Mouse (Mus musculus): ENCODE measurements around the gene N4bp1. TPM values are rescaled to one million over a fixed set of nuclear protein-coding genes. Genes with fewer than 3 reads are reported as not detected.

The N4bp1 gene
- 7.2 and 9.6 TPM in 2 replicates for polyA plus RNA-seq (2014; fragmentation: Nextera tagmentation; extraction: Ambion mirVana)

GRCm38 (mm10) chr8:86884489-86885463 lies at the start of gene N4bp1:
N4bp1 (minus strand) TSS chr8:86885258.
- WGBS (ENCODE audit: insufficient replicate concordance) = under 1% methylated on average over 98 of the region's 119 CpGs
- ATAC-seq (replicated peaks; ENCODE audit: insufficient number of reproducible peaks, low FRiP score, low TSS enrichment) = peak; percentile 87

GRCm38 (mm10) chr8:86934841-86935240 lies 49.8 kb upstream of the N4bp1 start:
- WGBS (ENCODE audit: insufficient replicate concordance) = 63% methylated on average over 5 of the region's 5 CpGs

More at GRCm38 (mm10) chr8:86884489-86885463, at the start of gene N4bp1:
- Histone ChIP-seq H3K4me2 (peak within 1 kb of the TSS; percentile 82), H3K4me1 (ENCODE audit: control insufficient read depth, insufficient read depth, low read length) (peaks cover 29% of the 10 kb centered on the region), H3K4me3 (ENCODE audit: low read depth, low read length) (peak within 1 kb of the TSS; percentile 94), H3K27me3 (ENCODE audit: control insufficient read depth, insufficient read depth, low read length) (no peaks in the 10 kb centered on the region), H3K36me3 (ENCODE audit: control insufficient read depth, insufficient read depth, low read length) (no peaks in the 10 kb centered on the region; the same call in 1 of the 2 replicates), H3K9ac (ENCODE audit: low read depth, low read length) (peak within 1 kb of the TSS; percentile 92), H3K9me3 (replicated peaks; ENCODE audit: control insufficient read depth, low read length) (no peaks in the 10 kb centered on the region), H3K27ac (ENCODE audit: low read depth, low read length) (peak within 1 kb of the TSS; percentile 92)

GRCm38 (mm10) chr8:86934393-86934792 lies 49.3 kb upstream of the N4bp1 start:
- no peak for ATAC-seq (replicated peaks; ENCODE audit: insufficient number of reproducible peaks, low FRiP score, low TSS enrichment)
- 64% methylated on average over 13 of the region's 13 CpGs for WGBS (ENCODE audit: insufficient replicate concordance)
- Histone ChIP-seq H3K4me2 (no peak overlapping the region), H3K4me1 (ENCODE audit: control insufficient read depth, insufficient read depth, low read length) (no peaks in the 10 kb centered on the region), H3K9me3 (replicated peaks; ENCODE audit: control insufficient read depth, low read length) (no peaks in the 10 kb centered on the region), H3K36me3 (ENCODE audit: control insufficient read depth, insufficient read depth, low read length) (no peaks in the 10 kb centered on the region), H3K27ac (ENCODE audit: low read depth, low read length) (no peak overlapping the region), H3K4me3 (ENCODE audit: low read depth, low read length) (no peak overlapping the region), H3K27me3 (ENCODE audit: control insufficient read depth, insufficient read depth, low read length) (no peaks in the 10 kb centered on the region), H3K9ac (ENCODE audit: low read depth, low read length) (no peak overlapping the region)

More at GRCm38 (mm10) chr8:86934841-86935240, 49.8 kb upstream of the N4bp1 start:
- H3K4me1 ChIP-seq (ENCODE audit: control insufficient read depth, insufficient read depth, low read length) = no peaks in the 10 kb centered on the region
- ATAC-seq (replicated peaks; ENCODE audit: insufficient number of reproducible peaks, low FRiP score, low TSS enrichment) = no peak
- no peak overlapping the region for H3K9ac ChIP-seq (ENCODE audit: low read depth, low read length)
- H3K27me3 ChIP-seq (ENCODE audit: control insufficient read depth, insufficient read depth, low read length) = no peaks in the 10 kb centered on the region
- no peak overlapping the region for H3K27ac ChIP-seq (ENCODE audit: low read depth, low read length)
- no peaks in the 10 kb centered on the region for H3K36me3 ChIP-seq (ENCODE audit: control insufficient read depth, insufficient read depth, low read length)
- no peak overlapping the region for H3K4me2 ChIP-seq
- H3K9me3 ChIP-seq (replicated peaks; ENCODE audit: control insufficient read depth, low read length) = no peaks in the 10 kb centered on the region
- H3K4me3 ChIP-seq (ENCODE audit: low read depth, low read length) = no peak overlapping the region

- Histone ChIP-seq H3K27me3 (ENCODE audit: control insufficient read depth, insufficient read depth, low read length) (no peaks in the 10 kb centered on the region), H3K4me2 (no peak overlapping the region), H3K9me3 (replicated peaks; ENCODE audit: control insufficient read depth, low read length) (no peaks in the 10 kb centered on the region), H3K4me1 (ENCODE audit: control insufficient read depth, insufficient read depth, low read length) (no peaks in the 10 kb centered on the region), H3K36me3 (ENCODE audit: control insufficient read depth, insufficient read depth, low read length) (no peaks in the 10 kb centered on the region), H3K27ac (ENCODE audit: low read depth, low read length) (no peak overlapping the region), H3K4me3 (ENCODE audit: low read depth, low read length) (no peak overlapping the region), H3K9ac (ENCODE audit: low read depth, low read length) (no peak overlapping the region)
- no peak for ATAC-seq (replicated peaks; ENCODE audit: insufficient number of reproducible peaks, low FRiP score, low TSS enrichment)
- 25% methylated on average over 9 of the region's 9 CpGs for WGBS (ENCODE audit: insufficient replicate concordance)
Observed at GRCm38 (mm10) chr8:86933898-86934297, 48.8 kb upstream of the N4bp1 start.

- no peak overlapping the region for H3K4me3 ChIP-seq (ENCODE audit: low read depth, low read length)
- H3K9me3 ChIP-seq (replicated peaks; ENCODE audit: control insufficient read depth, low read length) = no peaks in the 10 kb centered on the region
- no peak overlapping the region for H3K4me2 ChIP-seq
- H3K4me1 ChIP-seq (ENCODE audit: control insufficient read depth, insufficient read depth, low read length) = peaks cover 3% of the 10 kb centered on the region; the same call in 1 of the 2 replicates
- no peak overlapping the region for H3K27ac ChIP-seq (ENCODE audit: low read depth, low read length)
- no peaks in the 10 kb centered on the region for H3K27me3 ChIP-seq (ENCODE audit: control insufficient read depth, insufficient read depth, low read length)
- ATAC-seq (replicated peaks; ENCODE audit: insufficient number of reproducible peaks, low FRiP score, low TSS enrichment) = no peak
- H3K9ac ChIP-seq (ENCODE audit: low read depth, low read length) = no peak overlapping the region
- no peaks in the 10 kb centered on the region for H3K36me3 ChIP-seq (ENCODE audit: control insufficient read depth, insufficient read depth, low read length)
- 63% methylated on average over 8 of the region's 8 CpGs for WGBS (ENCODE audit: insufficient replicate concordance)
Observed at GRCm38 (mm10) chr8:86926237-86926636, 41.2 kb upstream of the N4bp1 start.

- no peaks in the 10 kb centered on the region for H3K9me3 ChIP-seq (replicated peaks; ENCODE audit: control insufficient read depth, low read length)
- no peaks in the 10 kb centered on the region for H3K36me3 ChIP-seq (ENCODE audit: control insufficient read depth, insufficient read depth, low read length)
- H3K27ac ChIP-seq (ENCODE audit: low read depth, low read length) = no peak overlapping the region
- no peaks in the 10 kb centered on the region for H3K27me3 ChIP-seq (ENCODE audit: control insufficient read depth, insufficient read depth, low read length)
- H3K4me3 ChIP-seq (ENCODE audit: low read depth, low read length) = no peak overlapping the region
- 47% methylated on average over 5 of the region's 5 CpGs for WGBS (ENCODE audit: insufficient replicate concordance)
- peaks cover 10% of the 10 kb centered on the region for H3K4me1 ChIP-seq (ENCODE audit: control insufficient read depth, insufficient read depth, low read length)
- H3K9ac ChIP-seq (ENCODE audit: low read depth, low read length) = no peak overlapping the region
- H3K4me2 ChIP-seq = no peak overlapping the region
- ATAC-seq (replicated peaks; ENCODE audit: insufficient number of reproducible peaks, low FRiP score, low TSS enrichment) = no peak
Observed at GRCm38 (mm10) chr8:86923219-86923835, 38.3 kb upstream of the N4bp1 start.

- 69% methylated on average over 1 of the region's 1 CpGs for WGBS (ENCODE audit: insufficient replicate concordance)
- Histone ChIP-seq H3K4me1 (ENCODE audit: control insufficient read depth, insufficient read depth, low read length) (peaks cover 10% of the 10 kb centered on the region), H3K27ac (ENCODE audit: low read depth, low read length) (no peak overlapping the region), H3K27me3 (ENCODE audit: control insufficient read depth, insufficient read depth, low read length) (no peaks in the 10 kb centered on the region), H3K9ac (ENCODE audit: low read depth, low read length) (no peak overlapping the region), H3K36me3 (ENCODE audit: control insufficient read depth, insufficient read depth, low read length) (no peaks in the 10 kb centered on the region), H3K4me3 (ENCODE audit: low read depth, low read length) (no peak overlapping the region), H3K9me3 (replicated peaks; ENCODE audit: control insufficient read depth, low read length) (no peaks in the 10 kb centered on the region), H3K4me2 (no peak overlapping the region)
- no peak for ATAC-seq (replicated peaks; ENCODE audit: insufficient number of reproducible peaks, low FRiP score, low TSS enrichment)
Observed at GRCm38 (mm10) chr8:86922673-86923072, 37.6 kb upstream of the N4bp1 start.

- Histone ChIP-seq H3K36me3 (ENCODE audit: control insufficient read depth, insufficient read depth, low read length) (no peaks in the 10 kb centered on the region), H3K4me2 (no peak overlapping the region), H3K4me3 (ENCODE audit: low read depth, low read length) (no peak overlapping the region), H3K9me3 (replicated peaks; ENCODE audit: control insufficient read depth, low read length) (no peaks in the 10 kb centered on the region), H3K27me3 (ENCODE audit: control insufficient read depth, insufficient read depth, low read length) (no peaks in the 10 kb centered on the region), H3K27ac (ENCODE audit: low read depth, low read length) (no peak overlapping the region), H3K9ac (ENCODE audit: low read depth, low read length) (no peak overlapping the region), H3K4me1 (ENCODE audit: control insufficient read depth, insufficient read depth, low read length) (peaks cover 10% of the 10 kb centered on the region)
- 66% methylated on average over 5 of the region's 5 CpGs for WGBS (ENCODE audit: insufficient replicate concordance)
- ATAC-seq (replicated peaks; ENCODE audit: insufficient number of reproducible peaks, low FRiP score, low TSS enrichment) = no peak
Observed at GRCm38 (mm10) chr8:86922141-86922540, 37.1 kb upstream of the N4bp1 start.

Measured in heart, embryonic 11.5 days (tissue).